Mouse (Mus musculus) neural tube, embryonic 14.5 days (tissue): ENCODE results near the gene Folr1. TPM values are rescaled to one million over a fixed set of nuclear protein-coding genes. Genes with fewer than 3 reads are reported as not detected.

Source experiments
- ATAC-seq: fragments of 200-750 bp; cut with Nextera tagmentation; 2 replicates; pipeline ENCODE4 v1.8.0; 2017; ENCODE audit warnings: low read depth, mild to moderate bottlenecking, moderate TSS enrichment, moderate library complexity
- H3K27ac ChIP-seq: fragments of 300-500 bp; sonication (generic); 2 replicates; pipeline ENCODE4 v1.5.1; 2014; ENCODE audit warnings: low read depth, mild to moderate bottlenecking, control low read depth, low read length, moderate library complexity, mixed read lengths
- H3K27me3 ChIP-seq: fragments of 300-500 bp; sonication (generic); 2 replicates; pipeline ENCODE4 v1.6.1; 2014; ENCODE audit warnings: low read length; ENCODE audit not compliant: control insufficient read depth, insufficient read depth
- H3K36me3 ChIP-seq: fragments of 300-500 bp; sonication (generic); 2 replicates; pipeline ENCODE4 v1.6.1; 2014; ENCODE audit warnings: low read length, mixed read lengths; ENCODE audit not compliant: control insufficient read depth, insufficient read depth
- H3K4me1 ChIP-seq: fragments of 300-500 bp; sonication (generic); 2 replicates; pipeline ENCODE4 v1.6.1; 2014; ENCODE audit warnings: low read length; ENCODE audit not compliant: control insufficient read depth, insufficient read depth
- H3K4me2 ChIP-seq: fragments of 300-500 bp; sonication (generic); 2 replicates; pipeline ENCODE4 v1.6.1; 2014; ENCODE audit warnings: mild to moderate bottlenecking, low read depth, low read length, control low read depth
- H3K4me3 ChIP-seq: fragments of 300-500 bp; sonication (generic); 2 replicates; pipeline ENCODE4 v1.5.1; 2014; ENCODE audit warnings: low read depth, low read length, control low read depth, mixed read lengths
- H3K9ac ChIP-seq: fragments of 300-500 bp; sonication (generic); replicated peaks from 2 replicates; pipeline ENCODE4 v1.6.1; 2014; ENCODE audit warnings: low read depth, mild to moderate bottlenecking, control low read depth, low read length, mixed read lengths
- H3K9me3 ChIP-seq: fragments of 300-500 bp; sonication (generic); 2 replicates; pipeline ENCODE4 v1.6.1; 2016; ENCODE audit warnings: low read length; ENCODE audit not compliant: control insufficient read depth
- WGBS: fragments of 180-500 bp; shearing (Covaris S2); extraction: QIAGEN DNeasy Blood & Tissue Kit; methylation state at CpG from one replicate; pipeline ENCODE4 v1.1.7; 2014; 5-methylcytosine and 5-hydroxymethylcytosine counted together
- polyA plus RNA-seq: library from polyadenylated mRNA; unstranded; fragments of >200 nt; fragmentation: Nextera tagmentation; extraction: Ambion mirVana; gene quantifications from 2 replicates; pipeline ENCODE4 v1.2.1, GENCODE M21; 2014

The Folr1 gene
- polyA plus RNA-seq, 1 experiment from 2014 or later = 1.4 TPM

DNA sequence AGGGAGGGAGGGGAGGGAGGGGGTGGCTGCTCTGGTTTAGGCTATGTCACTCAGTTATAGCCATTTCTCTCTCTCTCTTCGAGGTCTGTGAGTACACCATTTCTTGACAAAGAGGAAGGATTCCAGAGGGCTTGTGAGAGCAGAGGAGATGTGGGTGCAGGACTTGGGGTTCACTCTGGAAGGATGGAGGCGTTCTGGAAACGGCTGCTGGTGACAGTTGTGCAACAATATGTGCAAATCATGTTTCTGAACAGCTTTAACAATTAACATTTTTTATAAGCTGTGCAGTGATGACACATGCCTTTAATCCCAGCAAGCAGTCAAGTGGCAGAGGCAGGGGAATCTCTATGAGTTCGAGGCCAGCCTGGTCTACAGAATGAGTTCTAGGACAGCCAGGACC lies 10.3 kb upstream of the Folr1 start:
- no peak overlapping the region for H3K27ac ChIP-seq
- no peak overlapping the region for H3K9ac ChIP-seq
- H3K4me3 ChIP-seq = no peak overlapping the region
- 79% methylated on average over 4 of the region's 4 CpGs for WGBS
- H3K4me1 ChIP-seq = no peaks in the 10 kb centered on the region
- no peak overlapping the region for H3K4me2 ChIP-seq
- no peaks in the 10 kb centered on the region for H3K9me3 ChIP-seq
- no peaks in the 10 kb centered on the region for H3K36me3 ChIP-seq
- ATAC-seq = no peak
- no peaks in the 10 kb centered on the region for H3K27me3 ChIP-seq

DNA sequence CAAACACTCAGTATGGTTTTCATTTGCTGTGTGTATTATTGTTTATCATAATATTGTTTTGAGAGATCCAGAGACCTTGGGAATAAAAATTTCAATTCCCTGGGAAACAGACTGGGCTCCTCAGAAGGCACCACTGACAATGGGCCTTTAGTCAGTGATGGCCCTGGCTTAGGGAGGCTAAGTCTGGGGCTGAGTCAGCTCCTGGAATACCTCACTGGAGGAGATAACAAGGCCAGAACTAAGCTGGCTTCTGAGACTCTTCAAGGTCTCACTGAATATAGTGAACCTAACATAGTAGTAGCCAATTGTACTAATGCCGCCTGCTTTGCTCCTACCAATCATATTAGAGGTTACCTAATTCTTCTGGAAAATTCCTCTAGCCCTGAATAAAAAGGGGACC lies 5.4 kb upstream of the Folr1 start:
- H3K4me2 ChIP-seq = no peak overlapping the region
- no peaks in the 10 kb centered on the region for H3K27me3 ChIP-seq
- no peak overlapping the region for H3K4me3 ChIP-seq
- H3K36me3 ChIP-seq = no peaks in the 10 kb centered on the region
- H3K4me1 ChIP-seq = no peaks in the 10 kb centered on the region
- no peak overlapping the region for H3K9ac ChIP-seq
- WGBS = 97% methylated on average over 1 of the region's 1 CpGs
- ATAC-seq = no peak
- no peak overlapping the region for H3K27ac ChIP-seq
- H3K9me3 ChIP-seq = no peaks in the 10 kb centered on the region

DNA sequence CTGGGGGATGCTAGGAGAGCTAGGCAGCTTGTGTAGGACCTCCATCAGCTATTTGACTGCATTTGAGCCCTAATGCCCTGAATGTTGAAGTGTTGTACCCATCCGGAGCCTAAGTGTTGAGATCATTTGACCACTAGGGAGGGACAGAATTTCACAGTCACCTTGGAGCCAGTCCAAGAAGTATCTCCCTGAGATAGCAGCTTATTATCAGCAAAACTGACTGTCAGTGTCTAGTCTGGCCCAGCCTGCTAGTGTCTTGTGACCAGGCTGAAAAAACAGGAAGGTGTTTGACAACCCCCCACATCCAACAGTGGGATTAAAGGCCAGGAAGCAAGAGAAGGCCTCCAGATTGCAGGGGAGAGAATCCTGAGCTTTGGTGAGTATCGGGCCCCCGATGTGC lies 708 bp upstream of the Folr1 start:
- 88% methylated on average over 3 of the region's 3 CpGs for WGBS
- no peaks in the 10 kb centered on the region for H3K27me3 ChIP-seq
- no peaks in the 10 kb centered on the region for H3K9me3 ChIP-seq
- ATAC-seq = no peak
- H3K27ac ChIP-seq = no peak overlapping the region
- H3K9ac ChIP-seq = no peak overlapping the region
- no peaks in the 10 kb centered on the region for H3K4me1 ChIP-seq
- H3K4me2 ChIP-seq = no peak overlapping the region
- H3K36me3 ChIP-seq = no peaks in the 10 kb centered on the region
- no peak overlapping the region for H3K4me3 ChIP-seq

DNA sequence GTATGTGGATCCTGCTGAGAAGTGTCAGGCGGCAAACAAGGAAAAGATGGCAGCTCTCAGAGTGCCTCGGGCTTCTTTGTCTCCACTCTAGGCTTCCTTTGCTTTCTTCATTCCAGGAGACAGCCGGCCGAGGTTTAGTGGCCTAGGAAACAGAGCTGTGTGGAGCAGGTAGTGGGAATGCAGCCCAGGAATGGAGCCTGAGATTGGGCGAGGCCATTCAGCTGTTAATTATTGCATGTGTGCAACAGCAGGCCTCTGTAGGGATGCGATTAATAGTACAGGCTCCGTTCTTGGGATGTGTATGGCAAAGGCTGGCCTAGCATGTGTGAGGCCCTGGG lies 1.5 kb downstream of the Folr1 start:
- Histone ChIP-seq H3K27ac (no peak overlapping the region), H3K4me2 (no peak overlapping the region), H3K36me3 (no peaks in the 10 kb centered on the region), H3K4me3 (no peak overlapping the region), H3K4me1 (no peaks in the 10 kb centered on the region), H3K27me3 (no peaks in the 10 kb centered on the region), H3K9ac (no peak overlapping the region), H3K9me3 (no peaks in the 10 kb centered on the region)
- no peak for ATAC-seq
- 65% methylated on average over 7 of the region's 7 CpGs for WGBS

DNA sequence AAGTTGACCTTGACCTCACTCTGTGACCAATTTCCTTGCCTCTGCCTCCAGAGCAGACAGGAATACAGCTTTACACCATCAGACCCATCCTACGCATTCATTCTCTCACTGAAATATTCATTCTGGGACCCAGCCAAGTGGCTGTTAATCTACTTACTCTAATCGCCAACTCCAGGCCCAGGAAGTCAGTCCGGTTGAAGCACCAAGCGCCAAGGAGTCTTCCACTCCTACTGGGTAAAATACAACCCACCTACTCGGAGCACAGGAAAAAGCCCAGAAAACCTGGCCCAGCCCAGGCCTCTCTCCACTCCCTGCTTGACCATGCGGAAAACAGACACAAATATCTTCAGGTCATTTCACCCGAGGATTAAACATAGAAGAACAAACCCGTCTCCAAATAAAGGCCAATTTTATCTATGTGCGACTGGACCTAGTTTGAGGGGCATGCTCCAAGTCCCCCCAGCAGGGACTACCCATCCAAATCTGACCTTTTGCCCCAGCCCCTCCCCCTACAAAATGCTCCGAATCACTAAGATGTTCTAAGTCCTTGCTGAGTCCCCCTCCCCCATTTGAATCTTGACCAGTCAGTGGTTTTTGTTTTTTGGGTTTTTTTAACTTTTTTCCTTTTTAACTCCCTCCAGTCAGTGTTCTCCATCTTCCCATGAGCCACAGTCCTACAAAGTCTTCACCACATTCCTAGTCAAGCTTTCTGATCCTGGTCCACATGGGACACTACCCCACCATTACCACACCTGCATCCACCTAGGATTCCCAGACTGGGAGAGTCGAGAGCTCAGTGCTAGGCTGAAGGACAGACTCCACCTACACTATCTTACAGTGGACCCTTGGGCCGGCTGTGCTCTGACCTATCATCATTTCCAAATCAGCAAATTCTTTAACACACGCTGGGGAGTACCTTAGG lies 2.1 kb downstream of the Folr1 start:
- H3K27me3 ChIP-seq = no peaks in the 10 kb centered on the region
- H3K4me2 ChIP-seq = no peak overlapping the region
- H3K4me3 ChIP-seq = no peak overlapping the region
- no peaks in the 10 kb centered on the region for H3K4me1 ChIP-seq
- WGBS = 65% methylated on average over 13 of the region's 13 CpGs
- H3K27ac ChIP-seq = no peak overlapping the region
- no peaks in the 10 kb centered on the region for H3K36me3 ChIP-seq
- no peak overlapping the region for H3K9ac ChIP-seq
- no peak for ATAC-seq
- H3K9me3 ChIP-seq = no peaks in the 10 kb centered on the region

DNA sequence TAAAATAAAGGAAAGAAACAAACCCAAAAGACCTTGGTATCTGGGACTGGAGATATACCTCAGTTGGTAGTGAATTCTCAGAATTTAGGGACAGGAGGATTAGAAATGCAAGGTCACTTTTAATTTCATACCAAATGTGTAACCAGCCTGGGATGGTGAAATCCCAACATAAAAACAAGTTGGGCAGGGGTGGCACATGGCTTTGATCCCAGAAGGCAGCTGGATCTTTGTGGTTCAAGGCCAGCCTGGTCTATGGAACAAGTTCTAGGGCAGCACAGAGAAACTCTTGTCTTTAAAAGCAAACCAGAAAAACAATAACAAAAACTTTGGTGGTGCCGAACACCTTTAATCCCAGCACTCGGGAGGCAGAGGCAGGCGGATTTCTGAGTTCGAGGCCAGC lies 3.1 kb downstream of the Folr1 start:
- no peaks in the 10 kb centered on the region for H3K4me1 ChIP-seq
- no peaks in the 10 kb centered on the region for H3K27me3 ChIP-seq
- no peaks in the 10 kb centered on the region for H3K9me3 ChIP-seq
- no peak overlapping the region for H3K27ac ChIP-seq
- no peaks in the 10 kb centered on the region for H3K36me3 ChIP-seq
- H3K9ac ChIP-seq = no peak overlapping the region
- 96% methylated on average over 4 of the region's 4 CpGs for WGBS
- H3K4me3 ChIP-seq = no peak overlapping the region
- ATAC-seq = no peak
- no peak overlapping the region for H3K4me2 ChIP-seq

DNA sequence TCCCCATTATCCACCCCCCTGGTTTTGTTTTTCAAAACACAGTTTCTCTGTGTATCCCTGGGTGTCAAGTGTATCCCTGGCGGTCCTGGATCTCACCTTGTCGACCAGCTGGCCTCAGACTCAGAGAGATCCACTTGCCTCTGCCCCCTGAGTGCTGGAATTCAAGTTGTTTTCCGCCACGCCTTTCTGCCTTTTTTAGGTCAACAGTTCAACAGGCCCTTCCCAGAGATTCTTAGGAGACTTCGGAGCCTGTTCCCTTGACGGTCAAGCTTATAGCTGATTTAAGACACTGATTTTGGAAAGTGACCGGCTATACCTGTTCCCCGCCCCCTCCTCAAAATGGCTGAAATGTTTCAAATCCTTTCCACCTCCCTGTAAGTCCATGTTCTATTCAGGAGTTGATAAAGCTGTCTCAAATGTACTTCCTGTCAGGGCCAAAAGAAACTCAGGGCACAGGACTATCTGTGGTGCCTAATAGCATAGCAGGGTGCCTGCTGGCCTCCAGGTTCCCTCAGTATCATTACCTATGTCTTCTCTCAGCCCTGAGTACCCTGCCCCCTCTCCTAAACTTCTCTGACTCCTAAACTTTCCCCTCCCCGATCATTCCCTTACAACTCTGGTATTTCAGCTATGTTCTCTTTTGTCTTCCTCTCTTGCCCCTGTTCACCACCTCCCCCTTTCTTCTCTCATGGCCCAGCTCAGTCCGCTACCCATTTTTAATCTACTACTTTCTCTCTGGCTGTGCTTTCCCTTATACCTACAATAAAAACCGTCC lies 3.9 kb downstream of the Folr1 start:
- WGBS = 79% methylated on average over 11 of the region's 11 CpGs

DNA sequence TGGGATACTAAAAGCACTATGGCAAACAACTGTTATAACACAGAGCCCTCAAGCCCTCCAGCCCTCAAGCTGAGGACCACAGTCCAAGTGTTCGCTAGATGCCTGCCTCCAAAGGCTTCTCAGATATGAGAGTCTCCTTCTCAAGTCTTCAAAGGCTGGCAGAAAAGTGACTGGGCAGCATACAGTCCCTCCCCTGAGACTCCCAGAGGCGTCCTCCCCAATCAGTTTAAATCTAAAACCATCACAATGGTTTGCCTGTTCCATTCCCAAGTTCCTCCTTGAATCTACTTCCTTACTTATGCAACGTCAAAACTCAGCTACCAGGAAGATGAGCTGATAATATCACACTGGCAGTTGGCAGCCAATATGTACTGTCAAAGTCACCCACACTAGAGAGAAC lies 7.2 kb downstream of the Folr1 start, which contains the start of gene Anapc15:
TSS of gene Anapc15 (plus strand) at position 301 of the 400 bp plus-strand sequence.
- ATAC-seq = no peak
- WGBS = 87% methylated on average over 3 of the region's 3 CpGs
- Histone ChIP-seq H3K4me2 (no peak within 1 kb of the TSS), H3K36me3 (no peaks in the 10 kb centered on the region), H3K27ac (no peak within 1 kb of the TSS), H3K27me3 (no peaks in the 10 kb centered on the region), H3K4me1 (no peaks in the 10 kb centered on the region), H3K9ac (no peak within 1 kb of the TSS), H3K9me3 (no peaks in the 10 kb centered on the region), H3K4me3 (no peak within 1 kb of the TSS)

More for the DNA sequence above, 3.9 kb downstream of the Folr1 start:
- H3K27ac ChIP-seq = no peak overlapping the region
- no peak for ATAC-seq
- H3K4me1 ChIP-seq = no peaks in the 10 kb centered on the region
- H3K9ac ChIP-seq = no peak overlapping the region
- H3K9me3 ChIP-seq = no peaks in the 10 kb centered on the region
- H3K4me2 ChIP-seq = no peak overlapping the region
- no peaks in the 10 kb centered on the region for H3K27me3 ChIP-seq
- no peak overlapping the region for H3K4me3 ChIP-seq
- H3K36me3 ChIP-seq = no peaks in the 10 kb centered on the region

DNA sequence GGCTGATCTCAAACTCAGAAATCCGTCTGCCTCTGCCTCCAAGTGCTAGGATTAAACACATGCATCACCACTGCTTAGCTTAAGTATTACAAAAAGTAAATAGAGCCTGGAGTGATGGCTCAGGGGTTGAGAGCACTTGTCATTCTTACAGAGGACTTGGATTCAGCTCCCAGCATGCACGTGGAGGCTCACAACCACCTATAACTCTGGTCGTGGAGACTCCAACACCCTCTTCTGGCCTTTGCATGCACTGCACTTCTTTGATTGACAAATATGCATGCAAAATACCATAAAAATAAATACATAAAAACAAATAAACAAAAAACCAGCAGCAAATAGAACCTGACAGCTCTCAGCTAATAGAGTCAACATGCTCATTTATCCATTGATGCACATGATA lies 8.3 kb downstream of the Folr1 start:
- WGBS = 77% methylated on average over 3 of the region's 3 CpGs
- Histone ChIP-seq H3K4me2 (no peak overlapping the region), H3K27me3 (no peaks in the 10 kb centered on the region), H3K9me3 (no peaks in the 10 kb centered on the region), H3K27ac (no peak overlapping the region), H3K4me1 (no peaks in the 10 kb centered on the region), H3K4me3 (no peak overlapping the region), H3K9ac (no peak overlapping the region), H3K36me3 (no peaks in the 10 kb centered on the region)
- no peak for ATAC-seq
